Mouse (Mus musculus): ENCODE results near the gene Cldn13. TPM values are rescaled to one million over a fixed set of nuclear protein-coding genes. Genes with fewer than 3 reads are reported as not detected.
"Not testable (repeated sequence)": the region's sequence is repeated elsewhere in the genome, so short reads cannot be mapped to it uniquely, and the experiment has no call there.

The Cldn13 gene
- polyA plus RNA-seq, 1 experiment from 2014 or later = 2.5 TPM

GRCm38 (mm10) chr5:134946063-134946856 is 30.9 kb upstream of the Cldn13 start:
- no peaks in the 10 kb centered on the region for H3K9me3 ChIP-seq
- 19% methylated on average over 43 of the region's 43 CpGs for WGBS
- peak overlapping the region; percentile 21 for H3K4me2 ChIP-seq (replicated peaks)
- H3K4me1 ChIP-seq = peaks cover 10% of the 10 kb centered on the region; the same call in 1 of the 2 replicates
- H3K36me3 ChIP-seq = no peaks in the 10 kb centered on the region
- H3K27me3 ChIP-seq = peaks cover 51% of the 10 kb centered on the region
- H3K4me3 ChIP-seq = no peak overlapping the region
- no peak overlapping the region for H3K9ac ChIP-seq (replicated peaks)
- H3K27ac ChIP-seq (replicated peaks) = no peak overlapping the region
- no peak for ATAC-seq (ENCODE audit: low FRiP score, low read depth)

GRCm38 (mm10) chr5:134945266-134945959 is 30.1 kb upstream of the Cldn13 start:
- no peak for ATAC-seq (ENCODE audit: low FRiP score, low read depth)
- no peaks in the 10 kb centered on the region for H3K9me3 ChIP-seq
- peaks cover 10% of the 10 kb centered on the region; the same call in 1 of the 2 replicates for H3K4me1 ChIP-seq
- H3K4me2 ChIP-seq (replicated peaks) = no peak overlapping the region
- no peaks in the 10 kb centered on the region for H3K36me3 ChIP-seq
- H3K9ac ChIP-seq (replicated peaks) = no peak overlapping the region
- H3K4me3 ChIP-seq = no peak overlapping the region
- H3K27me3 ChIP-seq = peaks cover 49% of the 10 kb centered on the region
- 48% methylated on average over 18 of the region's 19 CpGs for WGBS
- no peak overlapping the region for H3K27ac ChIP-seq (replicated peaks)

- Histone ChIP-seq H3K4me2 (replicated peaks) (no peak overlapping the region), H3K9me3 (no peaks in the 10 kb centered on the region), H3K27me3 (peaks cover 49% of the 10 kb centered on the region), H3K4me1 (peaks cover 10% of the 10 kb centered on the region; the same call in 1 of the 2 replicates), H3K27ac (replicated peaks) (no peak overlapping the region), H3K4me3 (no peak overlapping the region), H3K9ac (replicated peaks) (no peak overlapping the region), H3K36me3 (no peaks in the 10 kb centered on the region)
- WGBS = 77% methylated on average over 5 of the region's 5 CpGs
- no peak for ATAC-seq (ENCODE audit: low FRiP score, low read depth)
Measured at GRCm38 (mm10) chr5:134944179-134944578, 28.9 kb upstream of the Cldn13 start.

GRCm38 (mm10) chr5:134942740-134943139 is 27.4 kb upstream of the Cldn13 start:
- Histone ChIP-seq H3K9ac (replicated peaks) (no peak overlapping the region), H3K9me3 (no peaks in the 10 kb centered on the region), H3K4me3 (no peak overlapping the region), H3K27ac (replicated peaks) (no peak overlapping the region), H3K4me2 (replicated peaks) (no peak overlapping the region), H3K4me1 (peaks cover 10% of the 10 kb centered on the region; the same call in 1 of the 2 replicates), H3K36me3 (no peaks in the 10 kb centered on the region), H3K27me3 (peaks cover 44% of the 10 kb centered on the region)
- ATAC-seq (ENCODE audit: low FRiP score, low read depth) = no peak
- WGBS = 88% methylated on average over 2 of the region's 2 CpGs

- H3K4me1 ChIP-seq = peaks cover 5% of the 10 kb centered on the region; the same call in 1 of the 2 replicates
- no peak overlapping the region for H3K4me2 ChIP-seq (replicated peaks)
- peaks cover 33% of the 10 kb centered on the region for H3K27me3 ChIP-seq
- H3K4me3 ChIP-seq = no peak overlapping the region
- ATAC-seq (ENCODE audit: low FRiP score, low read depth) = no peak
- no peaks in the 10 kb centered on the region for H3K36me3 ChIP-seq
- 87% methylated on average over 14 of the region's 14 CpGs for WGBS
- H3K9me3 ChIP-seq = no peaks in the 10 kb centered on the region
- H3K9ac ChIP-seq (replicated peaks) = no peak overlapping the region
- no peak overlapping the region for H3K27ac ChIP-seq (replicated peaks)
Measured at GRCm38 (mm10) chr5:134941472-134942209, 26.3 kb upstream of the Cldn13 start.

GRCm38 (mm10) chr5:134939554-134939953 is 24.2 kb upstream of the Cldn13 start:
- 88% methylated on average over 3 of the region's 7 CpGs for WGBS
- not testable (repeated sequence) for H3K4me1 ChIP-seq

GRCm38 (mm10) chr5:134939069-134939468 is 23.7 kb upstream of the Cldn13 start:
- no peak overlapping the region for H3K27ac ChIP-seq (replicated peaks)
- H3K9ac ChIP-seq (replicated peaks) = no peak overlapping the region
- H3K9me3 ChIP-seq = no peaks in the 10 kb centered on the region
- H3K4me2 ChIP-seq (replicated peaks) = no peak overlapping the region
- H3K4me1 ChIP-seq = no peaks in the 10 kb centered on the region
- ATAC-seq (ENCODE audit: low FRiP score, low read depth) = no peak
- H3K4me3 ChIP-seq = no peak overlapping the region
- peaks cover 9% of the 10 kb centered on the region; the same call in 1 of the 2 replicates for H3K27me3 ChIP-seq
- no peaks in the 10 kb centered on the region for H3K36me3 ChIP-seq
- 65% methylated on average over 3 of the region's 3 CpGs for WGBS

More at GRCm38 (mm10) chr5:134939554-134939953, 24.2 kb upstream of the Cldn13 start:
- H3K9ac ChIP-seq (replicated peaks); H3K4me2 ChIP-seq (replicated peaks); H3K4me3 ChIP-seq; H3K36me3 ChIP-seq; H3K9me3 ChIP-seq; ATAC-seq (ENCODE audit: low FRiP score, low read depth); H3K27ac ChIP-seq (replicated peaks): not testable (repeated sequence)
- H3K27me3 ChIP-seq = peaks cover 13% of the 10 kb centered on the region; the same call in 1 of the 2 replicates

- ATAC-seq (ENCODE audit: low FRiP score, low read depth) = no peak
- H3K4me1 ChIP-seq = peaks cover 5% of the 10 kb centered on the region
- H3K4me3 ChIP-seq = no peak overlapping the region
- H3K36me3 ChIP-seq = no peaks in the 10 kb centered on the region
- H3K27ac ChIP-seq (replicated peaks) = no peak overlapping the region
- H3K9ac ChIP-seq (replicated peaks) = no peak overlapping the region
- H3K9me3 ChIP-seq = no peaks in the 10 kb centered on the region
- WGBS = 92% methylated on average over 6 of the region's 6 CpGs
- H3K27me3 ChIP-seq = no peaks in the 10 kb centered on the region
- no peak overlapping the region for H3K4me2 ChIP-seq (replicated peaks)
Measured at GRCm38 (mm10) chr5:134936626-134937185, 21.4 kb upstream of the Cldn13 start.

GRCm38 (mm10) chr5:134936051-134936450 is 20.7 kb upstream of the Cldn13 start:
- no peaks in the 10 kb centered on the region for H3K9me3 ChIP-seq
- H3K4me1 ChIP-seq = peaks cover 5% of the 10 kb centered on the region
- no peak overlapping the region for H3K9ac ChIP-seq (replicated peaks)
- no peak for ATAC-seq (ENCODE audit: low FRiP score, low read depth)
- H3K4me3 ChIP-seq = no peak overlapping the region
- 88% methylated on average over 6 of the region's 6 CpGs for WGBS
- no peaks in the 10 kb centered on the region for H3K27me3 ChIP-seq
- H3K27ac ChIP-seq (replicated peaks) = no peak overlapping the region
- no peak overlapping the region for H3K4me2 ChIP-seq (replicated peaks)
- no peaks in the 10 kb centered on the region for H3K36me3 ChIP-seq

GRCm38 (mm10) chr5:134934666-134935065 is 19.3 kb upstream of the Cldn13 start:
- Histone ChIP-seq H3K4me3 (no peak overlapping the region), H3K27me3 (no peaks in the 10 kb centered on the region), H3K9me3 (no peaks in the 10 kb centered on the region), H3K4me2 (replicated peaks) (no peak overlapping the region), H3K9ac (replicated peaks) (no peak overlapping the region), H3K4me1 (peaks cover 5% of the 10 kb centered on the region), H3K36me3 (no peaks in the 10 kb centered on the region), H3K27ac (replicated peaks) (no peak overlapping the region)
- no peak for ATAC-seq (ENCODE audit: low FRiP score, low read depth)
- WGBS = 88% methylated on average over 3 of the region's 3 CpGs

GRCm38 (mm10) chr5:134933686-134934085 is 18.4 kb upstream of the Cldn13 start:
- ATAC-seq (ENCODE audit: low FRiP score, low read depth); H3K9ac ChIP-seq (replicated peaks); H3K9me3 ChIP-seq; H3K27me3 ChIP-seq; H3K27ac ChIP-seq (replicated peaks); H3K36me3 ChIP-seq; H3K4me1 ChIP-seq; H3K4me3 ChIP-seq; H3K4me2 ChIP-seq (replicated peaks): not testable (repeated sequence)
- WGBS = 80% methylated on average over 5 of the region's 5 CpGs
